Mouse (Mus musculus): ENCODE results near the gene Cdk9. TPM values are rescaled to one million over a fixed set of nuclear protein-coding genes. Genes with fewer than 3 reads are reported as not detected.

Cdk9 gene
- total RNA-seq, 2 experiments from 2014 or later: 73.9 to 84.4 TPM

GRCm38 (mm10) chr2:32734933-32735332 lies 22.1 kb upstream of the Cdk9 start:
- ATAC-seq (ENCODE audit: poor library complexity, severe bottlenecking): no peak

DNA sequence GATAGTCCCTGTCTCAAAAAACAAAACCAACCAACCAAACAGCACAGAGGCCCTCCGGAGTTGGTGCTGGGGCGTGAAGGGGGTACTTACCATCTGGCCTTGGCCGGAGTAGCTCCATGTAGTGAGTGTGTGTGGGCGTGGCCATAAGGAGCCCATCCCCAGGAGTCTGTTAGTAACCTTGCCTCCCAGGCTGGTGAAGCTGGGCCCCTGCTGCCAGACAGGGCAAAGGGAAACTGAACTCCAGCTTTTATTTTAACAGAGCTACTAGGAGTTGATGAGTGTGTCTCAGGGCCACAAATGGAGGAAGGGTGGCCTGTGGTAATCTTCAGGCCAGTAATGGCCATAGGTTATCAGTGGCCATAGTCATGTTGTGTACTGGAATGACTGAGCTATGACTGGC lies 21.6 kb upstream of the Cdk9 start:
- no peak for ATAC-seq (ENCODE audit: poor library complexity, severe bottlenecking)

DNA sequence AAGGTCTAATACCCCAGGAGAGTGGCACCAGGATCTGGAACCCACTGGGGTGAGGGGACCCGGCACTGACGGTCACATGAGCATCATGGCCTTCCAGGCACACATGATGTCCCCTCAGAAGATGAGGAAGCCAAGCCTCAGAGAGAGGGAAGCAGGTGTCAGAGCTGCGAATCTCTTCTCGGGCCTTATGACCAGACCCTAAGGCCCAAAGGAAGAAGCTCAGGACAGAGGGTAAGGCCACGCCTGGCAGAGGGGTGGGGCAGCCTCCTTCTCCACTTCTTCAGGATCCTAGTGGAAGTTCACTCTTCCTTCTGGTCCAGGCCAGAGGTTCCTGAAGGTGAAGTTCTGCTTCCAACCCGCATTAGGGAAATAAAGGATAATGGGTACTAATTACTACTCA lies 19.8 kb upstream of the Cdk9 start:
- ATAC-seq (ENCODE audit: poor library complexity, severe bottlenecking): no peak

DNA sequence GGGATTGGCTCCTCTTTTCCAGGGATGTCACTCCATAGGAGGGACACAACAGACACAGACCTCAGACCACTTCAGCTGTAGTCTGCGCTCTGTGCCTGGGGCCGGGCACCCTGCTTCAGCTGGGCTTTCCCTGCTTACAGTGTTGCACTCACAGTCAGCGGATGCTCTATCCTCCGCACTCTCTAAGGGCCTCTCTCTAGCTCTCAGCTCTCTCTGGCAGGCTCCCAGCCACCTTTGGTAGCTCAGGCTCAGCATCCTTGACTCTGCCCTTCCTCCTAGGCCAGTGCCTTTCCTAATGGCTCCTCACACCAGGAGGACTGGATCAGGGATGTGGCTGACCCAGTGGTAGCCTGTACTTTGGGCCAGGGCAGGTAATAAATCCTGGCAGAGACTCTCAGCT lies 19.0 kb upstream of the Cdk9 start:
- no peak for ATAC-seq (ENCODE audit: poor library complexity, severe bottlenecking)

DNA sequence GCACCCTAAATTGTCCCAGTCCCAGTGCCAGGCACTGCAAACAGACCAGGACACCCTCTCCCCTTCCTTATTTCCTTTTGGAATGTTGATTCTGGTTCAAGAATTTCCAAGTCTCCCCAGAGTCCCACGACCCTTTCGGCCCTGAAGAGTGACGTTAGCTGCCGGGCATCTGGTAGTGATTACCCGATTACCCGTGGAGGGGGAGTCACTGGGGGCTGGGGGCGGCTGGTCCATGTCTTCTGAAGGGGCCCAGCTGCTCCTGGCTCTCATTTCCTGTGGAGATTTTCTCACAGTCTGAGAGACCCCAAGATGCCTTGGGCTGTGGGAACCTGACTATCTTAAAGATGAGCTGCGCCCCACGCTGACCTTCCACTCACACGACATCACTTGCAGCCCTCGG lies 18.0 kb upstream of the Cdk9 start:
- ATAC-seq (ENCODE audit: poor library complexity, severe bottlenecking): no peak

DNA sequence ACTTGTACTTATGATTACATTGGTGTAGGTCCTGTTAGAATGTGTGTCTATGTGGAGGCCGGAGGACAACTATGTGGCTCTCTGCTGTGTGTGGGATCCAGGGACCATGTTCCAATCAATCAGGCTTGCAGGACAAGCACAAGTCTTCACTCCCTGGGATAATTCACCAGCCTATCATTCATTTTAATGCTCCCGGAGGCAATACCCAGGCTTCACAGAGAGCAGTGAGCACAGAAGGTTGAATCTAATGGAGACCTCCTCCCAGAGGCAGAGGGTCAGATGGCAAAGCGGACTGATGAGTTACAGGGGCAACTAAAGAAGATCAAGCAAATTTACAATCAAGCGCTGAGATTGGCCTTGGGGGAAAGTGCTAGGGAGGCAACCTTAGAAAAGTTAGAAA lies 16.7 kb upstream of the Cdk9 start:
- ATAC-seq (ENCODE audit: poor library complexity, severe bottlenecking): no peak

GRCm38 (mm10) chr2:32728463-32728862 lies 15.6 kb upstream of the Cdk9 start:
- no peak for ATAC-seq (ENCODE audit: poor library complexity, severe bottlenecking)

GRCm38 (mm10) chr2:32727435-32727834 lies 14.6 kb upstream of the Cdk9 start:
- ATAC-seq (ENCODE audit: poor library complexity, severe bottlenecking): peak; percentile 99

- ATAC-seq (ENCODE audit: poor library complexity, severe bottlenecking): no peak
These were observed 12.2 kb upstream of the Cdk9 start for GRCm38 (mm10) chr2:32724832-32725790.

GRCm38 (mm10) chr2:32724149-32724548 lies 11.3 kb upstream of the Cdk9 start:
- no peak for ATAC-seq (ENCODE audit: poor library complexity, severe bottlenecking)

DNA sequence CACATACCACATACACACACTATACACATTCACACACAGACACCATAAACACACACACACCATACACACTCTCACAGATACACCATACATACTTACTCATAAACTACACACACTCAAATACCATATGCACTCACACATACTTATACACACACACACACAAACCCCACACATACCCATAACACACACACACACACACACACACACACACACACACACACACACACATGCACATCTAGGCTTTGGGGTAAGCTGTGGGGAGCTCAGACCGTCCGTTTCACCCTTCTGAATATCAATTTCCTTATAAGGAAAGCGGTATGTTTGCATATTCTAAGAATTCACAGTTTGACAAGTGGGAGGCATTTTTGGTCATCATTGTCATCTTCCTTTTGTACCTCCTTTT lies 9.7 kb upstream of the Cdk9 start:
- no peak for ATAC-seq (ENCODE audit: poor library complexity, severe bottlenecking)

- peak; percentile 51 for ATAC-seq (ENCODE audit: poor library complexity, severe bottlenecking)
These were observed 9.2 kb upstream of the Cdk9 start for GRCm38 (mm10) chr2:32722046-32722445.

GRCm38 (mm10) chr2:32720681-32721229 lies 7.9 kb upstream of the Cdk9 start, which contains the start of gene Sh2d3c:
Gene Sh2d3c, plus strand, starts transcription at chr2:32721055.
- ATAC-seq (ENCODE audit: poor library complexity, severe bottlenecking): peak; percentile 60

- no peak for ATAC-seq (ENCODE audit: poor library complexity, severe bottlenecking)
These were observed 7.2 kb upstream of the Cdk9 start for GRCm38 (mm10) chr2:32720053-32720452.

- ATAC-seq (ENCODE audit: poor library complexity, severe bottlenecking): no peak
These were observed 5.9 kb upstream of the Cdk9 start for GRCm38 (mm10) chr2:32718761-32719160.

GRCm38 (mm10) chr2:32714987-32715425 lies 2.1 kb upstream of the Cdk9 start:
- ATAC-seq (ENCODE audit: poor library complexity, severe bottlenecking): peak; percentile 53

GRCm38 (mm10) chr2:32714117-32714986 lies 1.5 kb upstream of the Cdk9 start:
- ATAC-seq (ENCODE audit: poor library complexity, severe bottlenecking): no peak; the same call in 1 of the 2 replicates

DNA sequence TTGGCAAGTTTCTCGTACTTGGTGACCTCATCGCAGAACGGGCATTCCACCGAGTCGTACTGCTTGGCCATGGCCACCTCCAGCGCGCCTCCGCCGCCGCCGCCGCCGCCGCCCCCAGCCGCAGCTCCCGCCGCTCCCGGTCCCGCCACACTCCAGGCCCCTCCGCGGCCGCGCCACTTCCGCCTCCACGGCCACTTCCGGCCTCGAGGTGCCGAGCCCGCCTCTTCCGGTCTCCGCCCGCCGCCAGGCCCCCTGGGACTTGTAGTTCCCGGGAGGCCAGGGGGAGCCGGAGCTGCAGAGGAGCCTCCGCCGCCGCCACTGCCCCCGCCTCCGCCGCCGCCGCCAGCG lies 316 bp downstream of the Cdk9 start:
- ATAC-seq (ENCODE audit: poor library complexity, severe bottlenecking): peak; percentile 43

- no peak for ATAC-seq (ENCODE audit: poor library complexity, severe bottlenecking)
These were observed 746 bp downstream of the Cdk9 start for GRCm38 (mm10) chr2:32712108-32712551.

- ATAC-seq (ENCODE audit: poor library complexity, severe bottlenecking): no peak
These were observed 1.4 kb downstream of the Cdk9 start for GRCm38 (mm10) chr2:32711301-32712056.

Data from megakaryocyte, adult 5-6 weeks (primary cell).